Mouse (Mus musculus) embryo, embryonic 9.5 days (tissue): ENCODE results near the gene Edar.

ENCODE experiments used
- DNase-seq: peaks from one replicate; pipeline ENCODE4 v3.0.0-alpha.2; 2017; ENCODE audit errors: extremely low spot score

Edar gene

GRCm38 (mm10) chr10:58601946-58602345 lies 73.5 kb downstream of the Edar start:
- DNase-seq: no peak

GRCm38 (mm10) chr10:58601431-58601901 lies 74.0 kb downstream of the Edar start:
- DNase-seq: no peak

- DNase-seq: no peak
Observed at GRCm38 (mm10) chr10:58600983-58601382, 74.5 kb downstream of the Edar start.

GRCm38 (mm10) chr10:58600151-58600550 lies 75.3 kb downstream of the Edar start:
- no peak for DNase-seq

GRCm38 (mm10) chr10:58595821-58596220 lies 79.6 kb downstream of the Edar start:
- DNase-seq: no peak

GRCm38 (mm10) chr10:58595197-58595596 lies 80.3 kb downstream of the Edar start:
- no peak for DNase-seq

- DNase-seq: no peak
Observed at GRCm38 (mm10) chr10:58594486-58594885, 81.0 kb downstream of the Edar start.

- DNase-seq: no peak
Observed at GRCm38 (mm10) chr10:58585427-58586223, 89.8 kb downstream of the Edar start.

GRCm38 (mm10) chr10:58560521-58560920 lies 114.9 kb downstream of the Edar start:
- DNase-seq: no peak

GRCm38 (mm10) chr10:58559901-58560300 lies 115.6 kb downstream of the Edar start:
- DNase-seq: peak; percentile 47

- DNase-seq: peak; percentile 29
Observed at GRCm38 (mm10) chr10:58559098-58559497, 116.4 kb downstream of the Edar start.

- DNase-seq: no peak
Observed at GRCm38 (mm10) chr10:58554693-58555387, 120.6 kb downstream of the Edar start.
